Mouse (Mus musculus) ovary, postnatal 36 days (tissue): Measurements from ENCODE around the gene Gm10406.
A peak's percentile ranks its signal among the peaks of the same experiment; 100 is the strongest.
"Not testable (repeated sequence)": the region's sequence is repeated elsewhere in the genome, so short reads cannot be mapped to it uniquely, and the experiment has no call there.

Experiments used
- DNase-seq: peaks from one replicate; pipeline ENCODE4 v3.0.0; 2022; ENCODE audit warnings: low spot score, mixed read lengths

Gene Gm10406

GRCm38 (mm10) chr14:7026781-7027749 lies at the start of gene Gm10406:
Gene Gm10406 (minus strand): TSS chr14:7027449.
- DNase-seq: peak; percentile 8

DNA sequence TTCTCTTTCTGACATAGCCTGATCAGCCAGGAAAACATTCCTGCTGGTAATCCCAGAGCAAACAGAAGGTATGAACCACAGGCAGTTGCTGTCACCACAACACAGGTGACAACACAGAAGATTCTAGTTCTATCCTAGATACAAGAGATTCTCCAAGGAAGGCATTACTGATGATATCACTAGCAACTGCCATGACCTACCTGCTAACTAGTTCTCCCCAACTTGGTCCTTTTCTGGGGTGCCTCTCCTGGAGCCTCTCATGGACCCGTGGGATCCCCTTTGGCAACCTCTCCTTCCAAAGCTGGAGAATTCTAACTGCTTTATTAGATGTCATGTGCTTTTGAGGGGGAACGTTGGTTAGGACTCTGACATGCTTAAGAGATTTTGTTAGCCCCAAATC lies 17.6 kb upstream of the Gm10406 start, which contains the start of gene Gm3685:
Gm3685 (minus strand) TSS at position 101 of the 400 bp plus-strand sequence.
- not testable (repeated sequence) for DNase-seq

DNA sequence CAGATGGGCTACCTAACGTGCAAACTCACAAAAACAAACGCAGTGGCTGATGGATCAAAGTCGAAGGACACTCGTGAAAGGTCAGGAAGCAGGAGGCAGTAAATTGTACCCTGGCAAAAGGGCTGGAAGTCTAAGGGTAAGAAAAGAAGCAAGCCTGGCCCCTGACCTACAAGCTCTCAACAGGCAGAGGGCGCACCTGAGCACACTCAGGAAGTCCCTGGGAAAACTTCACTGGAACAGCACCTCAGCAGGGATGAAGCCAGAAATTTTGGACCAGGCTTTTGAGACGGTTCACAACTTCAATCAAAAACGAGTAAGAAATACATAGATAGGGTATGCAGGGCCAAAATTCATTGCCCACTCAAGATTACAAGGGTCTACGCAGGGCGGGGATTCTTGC lies 975 bp downstream of the Gm10406 start:
- DNase-seq: not testable (repeated sequence)

DNA sequence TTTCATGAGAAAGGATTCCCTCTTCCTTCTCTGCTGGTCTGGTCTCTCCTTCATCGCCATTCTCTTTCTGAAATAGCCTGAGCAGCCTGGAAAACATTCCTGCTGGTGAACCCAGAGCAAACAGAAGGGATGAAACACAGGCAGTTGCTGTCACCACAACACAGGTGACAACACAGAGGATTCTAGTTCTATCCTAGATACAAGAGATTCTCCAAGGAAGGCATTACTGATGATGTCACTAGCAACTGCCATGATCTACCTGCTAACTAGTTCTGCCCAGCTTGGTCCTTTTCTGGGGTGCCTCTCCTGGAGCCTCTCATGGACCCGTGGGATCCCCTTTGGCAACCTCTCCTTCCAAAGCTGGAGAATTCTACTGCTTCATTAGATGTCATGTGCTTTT lies 53.5 kb downstream of the Gm10406 start, which contains the start of gene Gm6356:
Gm6356 (minus strand) TSS at position 101 of the 400 bp plus-strand sequence.
- DNase-seq: not testable (repeated sequence)
